Mouse (Mus musculus): ENCODE data around the gene Gm32802. TPM values are rescaled to one million over a fixed set of nuclear protein-coding genes. Genes with fewer than 3 reads are reported as not detected.
"Not testable (repeated sequence)": the region's sequence is repeated elsewhere in the genome, so short reads cannot be mapped to it uniquely, and the experiment has no call there.

Gm32802 gene
- polyA plus RNA-seq, 1 experiment from 2014 or later = 0.10 TPM

- Histone ChIP-seq H3K27ac (no peak within 1 kb of the TSS), H3K9me3 (no peaks in the 10 kb centered on the region), H3K4me3 (replicated peaks) (no peak within 1 kb of the TSS), H3K27me3 (no peaks in the 10 kb centered on the region), H3K4me1 (replicated peaks) (no peaks in the 10 kb centered on the region), H3K9ac (replicated peaks) (no peak within 1 kb of the TSS), H3K36me3 (no peaks in the 10 kb centered on the region), H3K4me2 (no peak within 1 kb of the TSS)
- no peak for ATAC-seq (ENCODE audit: insufficient number of reproducible peaks, insufficient read depth, low FRiP score, low TSS enrichment, low read depth)
- 90% methylated on average over 6 of the region's 6 CpGs for WGBS
Observed at GRCm38 (mm10) chr10:118294938-118295337, 36.5 kb downstream of the Gm32802 start, which contains the start of gene Iltifb. TSS of gene Iltifb (minus strand) at chr10:118295038.

- WGBS = 30% methylated on average over 2 of the region's 2 CpGs
- H3K9ac ChIP-seq (replicated peaks); H3K27me3 ChIP-seq; H3K27ac ChIP-seq; ATAC-seq (ENCODE audit: insufficient number of reproducible peaks, insufficient read depth, low FRiP score, low TSS enrichment, low read depth); H3K9me3 ChIP-seq; H3K4me1 ChIP-seq (replicated peaks); H3K36me3 ChIP-seq; H3K4me2 ChIP-seq; H3K4me3 ChIP-seq (replicated peaks): not testable (repeated sequence)
Observed at GRCm38 (mm10) chr10:118302133-118302532, 43.6 kb downstream of the Gm32802 start.

Other genes with a start within 250 kb of the Gm32802 start
- 55.0 and 64.0 TPM in 2 replicates for gene Mdm1, start 116.9 kb upstream of the Gm32802 start, polyA plus RNA-seq (2016; fragmentation: Nextera tagmentation; extraction: Ambion mirVana)
- not detected in 2 replicates for gene Il22, start 53.7 kb upstream of the Gm32802 start, polyA plus RNA-seq (2016; fragmentation: Nextera tagmentation; extraction: Ambion mirVana)
- gene Gm32717, start 17.9 kb upstream of the Gm32802 start, polyA plus RNA-seq (2016; fragmentation: Nextera tagmentation; extraction: Ambion mirVana) = 0.10 and 0.14 TPM in 2 replicates
- not detected in 2 replicates for gene Iltifb, start 36.4 kb downstream of the Gm32802 start, polyA plus RNA-seq (2016; fragmentation: Nextera tagmentation; extraction: Ambion mirVana)
- gene Gm9040, start 68.3 kb downstream of the Gm32802 start, polyA plus RNA-seq (2016; fragmentation: Nextera tagmentation; extraction: Ambion mirVana) = not detected in 2 replicates
- gene Gm9044, start 73.7 kb downstream of the Gm32802 start, polyA plus RNA-seq (2016; fragmentation: Nextera tagmentation; extraction: Ambion mirVana) = not detected in 2 replicates
- gene Gm9045, start 79.1 kb downstream of the Gm32802 start, polyA plus RNA-seq (2016; fragmentation: Nextera tagmentation; extraction: Ambion mirVana) = 0.10 TPM in 1 of 2 replicates, not detected in the other
- not detected in 2 replicates for gene Gm9046, start 84.6 kb downstream of the Gm32802 start, polyA plus RNA-seq (2016; fragmentation: Nextera tagmentation; extraction: Ambion mirVana)
- gene Gm9048, start 90.0 kb downstream of the Gm32802 start, polyA plus RNA-seq (2016; fragmentation: Nextera tagmentation; extraction: Ambion mirVana) = not detected in 2 replicates
- 0.10 TPM in 1 of 2 replicates, not detected in the other for gene Gm9049, start 95.4 kb downstream of the Gm32802 start, polyA plus RNA-seq (2016; fragmentation: Nextera tagmentation; extraction: Ambion mirVana)
- not detected in 2 replicates for gene Ifng, start 182.4 kb downstream of the Gm32802 start, polyA plus RNA-seq (2016; fragmentation: Nextera tagmentation; extraction: Ambion mirVana)

Measured in limb, embryonic 12.5 days (tissue).